Mouse (Mus musculus): Measurements from ENCODE around the gene Igtp.
A peak's percentile ranks its signal among the peaks of the same experiment; 100 is the strongest.
"Not testable (repeated sequence)": the region's sequence is repeated elsewhere in the genome, so short reads cannot be mapped to it uniquely, and the experiment has no call there.

Gene Igtp

DNA sequence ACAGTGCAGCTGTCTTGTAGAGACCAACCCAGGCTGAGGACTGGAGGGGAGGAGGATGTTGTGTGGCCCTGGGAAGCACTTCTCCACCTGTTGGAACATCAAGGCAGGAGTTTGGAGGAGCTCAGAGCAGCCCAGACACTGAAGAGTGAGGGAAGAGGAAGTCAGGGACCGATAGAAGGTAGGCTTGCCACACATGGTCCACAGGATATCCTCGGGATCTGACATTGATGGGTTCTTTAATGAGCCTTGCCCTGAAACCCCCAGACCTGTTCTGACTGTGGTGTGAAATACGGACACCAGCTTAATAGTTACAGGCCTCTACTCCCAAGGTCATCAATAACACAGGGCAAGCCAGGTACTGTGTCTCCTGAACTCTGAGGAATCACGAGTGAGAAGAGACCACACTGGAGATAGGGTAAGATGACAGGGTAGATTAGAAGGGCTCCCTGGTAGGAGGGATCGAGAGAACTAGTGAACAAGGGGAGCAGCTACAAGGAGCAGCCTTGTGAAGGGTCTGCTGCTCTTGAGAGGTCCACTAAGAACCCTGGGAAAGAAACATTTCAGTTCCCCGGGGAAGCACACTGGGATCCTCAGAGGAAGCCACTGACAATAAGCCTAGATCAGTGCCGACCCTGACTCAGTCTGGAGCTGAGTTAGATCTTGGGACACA, 14.5 kb downstream of the Igtp start:
- no peak for DNase-seq (ENCODE audit: low spot score in 2 of 2)

DNA sequence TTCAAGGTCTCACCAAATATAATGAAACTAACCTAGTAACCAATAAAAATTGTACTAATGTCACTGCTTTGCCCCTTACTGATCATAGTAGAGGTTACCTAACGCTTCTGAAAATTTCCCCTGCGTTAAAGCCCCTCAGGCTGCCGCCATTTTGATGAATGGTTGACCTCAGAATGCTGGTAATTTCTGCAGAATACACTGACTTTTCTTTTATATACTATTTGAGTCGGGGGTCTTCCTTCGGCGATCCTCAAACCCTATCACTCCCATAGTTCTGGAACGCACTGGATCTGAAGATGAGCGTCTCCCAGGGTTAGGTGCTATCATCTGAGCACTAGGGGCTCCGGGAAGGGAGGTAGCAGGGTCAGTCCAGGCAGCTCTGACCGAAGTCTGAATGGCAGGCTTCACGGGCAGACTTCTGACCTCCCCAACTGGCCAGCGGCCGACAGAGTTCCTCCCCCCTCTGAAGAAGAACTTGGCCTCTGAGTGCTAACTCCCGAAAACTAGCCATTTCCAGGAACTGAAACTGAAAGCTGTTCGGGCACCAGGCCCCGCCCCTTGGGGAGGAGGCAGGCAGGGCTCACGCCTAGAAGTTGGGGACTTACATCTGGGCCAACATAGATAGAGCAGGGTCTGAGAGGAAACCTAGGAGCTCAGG, 15.2 kb downstream of the Igtp start:
- DNase-seq (ENCODE audit: low spot score in 2 of 2) = peak; percentile 33 to 43

DNA sequence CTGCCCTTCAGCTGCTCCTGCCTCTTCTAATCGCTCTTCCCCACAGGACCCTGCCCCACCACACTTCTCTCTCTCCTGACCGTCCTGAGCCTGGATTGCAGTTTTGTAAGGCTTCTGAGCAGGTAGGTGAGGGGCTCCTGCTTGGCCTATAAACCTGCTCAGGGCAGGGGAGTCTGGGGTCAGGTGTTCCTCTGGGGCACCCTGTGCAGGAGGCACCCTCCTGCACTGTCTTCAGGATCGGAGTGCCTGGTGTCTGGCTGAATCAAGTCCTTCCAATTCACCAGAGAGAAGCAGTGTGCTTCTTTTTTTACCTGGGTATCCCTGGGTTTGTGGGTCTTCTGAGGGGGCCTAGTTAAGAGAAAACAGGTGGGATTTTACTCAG, 15.7 kb downstream of the Igtp start:
- not testable (repeated sequence) for DNase-seq (ENCODE audit: low spot score in 2 of 2)

DNA sequence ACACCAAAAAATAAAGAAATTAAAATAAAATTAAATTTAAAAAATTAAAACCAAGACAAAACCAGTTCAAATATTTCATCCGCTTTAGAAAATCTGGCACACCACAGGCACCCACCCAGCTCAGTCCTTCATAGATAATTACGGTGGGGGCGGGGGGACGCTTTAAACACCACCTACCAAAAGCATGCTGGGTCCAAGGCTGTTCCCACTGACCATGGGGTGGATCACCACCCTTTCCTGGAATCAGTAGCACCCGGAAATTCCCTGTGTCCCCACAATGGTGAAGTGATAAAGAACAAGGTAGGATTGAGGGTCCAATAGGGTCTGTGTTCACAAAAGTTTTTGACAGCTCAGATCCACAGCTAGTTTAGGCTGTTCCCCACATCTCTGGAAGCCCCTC, 16.5 kb downstream of the Igtp start:
- DNase-seq (ENCODE audit: low spot score in 2 of 2) = no peak

DNA sequence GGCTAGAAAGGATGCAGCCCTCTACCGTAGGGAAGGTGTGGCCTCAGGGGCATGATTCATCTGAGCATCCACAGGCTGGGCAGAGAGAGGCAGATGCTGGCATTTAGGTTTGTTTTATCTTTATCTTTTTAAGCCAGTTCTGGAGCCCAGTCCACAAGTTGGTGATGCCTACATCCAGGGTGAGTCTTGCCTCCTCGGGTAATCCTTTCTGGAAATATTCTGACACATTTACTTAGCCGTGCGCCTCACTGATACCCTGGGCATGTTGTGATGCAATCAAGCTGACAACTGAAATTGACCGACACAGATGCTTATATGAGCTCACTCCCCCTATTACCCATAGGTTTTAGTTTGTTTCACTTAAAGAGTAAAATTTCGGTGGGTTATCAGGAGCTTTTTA, 17.5 kb downstream of the Igtp start:
- DNase-seq (ENCODE audit: low spot score in 2 of 2) = no peak

DNA sequence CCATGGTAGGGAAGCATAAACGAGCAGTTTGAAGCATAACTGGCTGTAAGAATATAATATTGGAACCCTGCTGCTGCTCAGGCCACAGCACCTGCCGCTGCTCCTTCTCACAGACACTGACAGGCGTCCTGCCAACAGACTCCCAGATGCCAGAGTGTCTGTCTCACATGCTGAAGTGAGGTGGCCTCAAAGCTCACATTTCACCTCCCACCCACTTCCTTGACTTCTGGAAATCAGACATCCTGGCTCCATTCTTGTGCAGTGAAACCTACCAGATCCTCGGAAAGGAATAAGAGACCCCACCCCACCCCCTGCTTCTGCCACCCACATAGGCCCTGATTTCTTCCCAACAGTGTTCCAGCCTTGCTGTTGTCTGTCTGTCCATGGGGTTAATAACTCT, 24.4 kb downstream of the Igtp start:
- no peak for DNase-seq (ENCODE audit: low spot score in 2 of 2)

DNA sequence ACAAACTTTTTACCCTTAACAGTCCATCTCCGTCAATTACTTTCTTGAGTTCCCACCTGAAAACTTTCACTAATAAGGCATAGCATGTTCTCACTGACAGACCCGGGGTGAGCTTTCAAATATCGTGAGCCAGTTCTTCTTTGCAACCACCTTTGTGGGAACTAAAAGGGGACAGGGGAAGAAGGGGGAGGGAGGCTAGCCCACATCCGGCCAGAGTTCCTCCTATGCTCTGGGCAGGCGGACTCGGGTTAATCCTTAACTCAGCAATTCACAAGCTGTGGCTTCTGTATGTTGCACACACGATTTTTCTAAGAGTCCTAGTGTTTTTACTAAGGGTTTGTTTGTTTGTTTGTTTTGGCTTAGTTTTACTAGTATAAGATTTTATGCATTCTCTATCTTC, 25.0 kb downstream of the Igtp start:
- DNase-seq (ENCODE audit: low spot score in 2 of 2) = no peak

DNA sequence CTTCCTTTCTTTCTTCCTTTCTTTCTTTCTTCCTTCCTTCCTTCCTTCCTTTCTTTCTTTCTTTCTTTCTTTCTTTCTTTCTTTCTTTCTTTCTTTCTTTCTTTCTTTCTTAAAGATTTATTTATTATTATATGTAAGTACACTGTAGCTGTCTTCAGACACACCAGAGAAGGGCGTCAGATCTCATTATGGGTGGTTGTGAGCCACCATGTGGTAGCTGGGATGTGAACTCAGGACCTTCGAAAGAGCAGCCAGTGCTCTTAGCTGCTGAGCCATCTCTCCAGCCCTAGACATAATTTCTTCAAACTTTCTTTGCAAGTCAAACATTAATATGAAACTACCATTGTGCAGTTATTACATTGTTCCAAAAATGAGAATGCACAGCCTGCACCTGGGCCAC, 25.5 kb downstream of the Igtp start:
- not testable (repeated sequence) for DNase-seq (ENCODE audit: low spot score in 2 of 2)

DNA sequence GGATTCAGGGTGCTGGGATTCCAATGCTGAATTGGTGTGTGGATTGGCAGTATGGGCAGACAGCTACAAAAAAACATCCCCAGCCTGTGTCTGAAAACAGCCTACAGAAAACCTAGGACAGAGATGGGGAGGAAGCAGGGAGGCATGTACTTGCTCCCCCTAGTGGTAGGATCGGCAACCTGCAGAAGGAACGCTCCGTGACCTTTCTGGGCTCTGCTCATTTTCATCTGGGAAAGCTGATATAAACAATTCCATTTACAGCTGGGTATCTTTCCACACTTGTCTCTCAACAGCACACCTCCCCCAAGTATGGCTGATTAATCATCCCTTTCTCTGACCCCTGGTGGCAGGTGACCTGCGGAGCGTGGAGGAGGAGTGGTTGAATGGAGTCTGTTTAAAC, 26.3 kb downstream of the Igtp start:
- peak; percentile 38 to 59 for DNase-seq (ENCODE audit: low spot score in 2 of 2)

DNA sequence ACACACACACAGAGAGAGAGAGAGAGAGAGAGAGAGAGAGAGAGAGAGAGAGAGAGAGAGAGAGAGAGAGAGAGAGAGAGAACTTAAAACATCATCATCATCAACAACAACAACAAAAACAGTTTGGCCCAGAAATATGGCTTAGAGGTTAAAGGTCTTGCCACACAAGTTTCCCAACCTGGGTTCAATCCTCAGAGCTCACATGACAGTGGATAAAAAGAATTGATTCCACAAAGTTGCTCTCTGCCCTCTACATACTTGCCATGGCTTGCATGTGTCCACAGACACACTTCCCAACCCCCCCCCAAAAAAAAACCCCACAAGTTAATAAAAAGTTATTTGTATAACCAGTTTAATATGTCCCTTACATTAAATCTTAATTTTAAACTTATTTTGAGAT, 27.1 kb downstream of the Igtp start:
- no peak for DNase-seq (ENCODE audit: low spot score in 2 of 2)

DNA sequence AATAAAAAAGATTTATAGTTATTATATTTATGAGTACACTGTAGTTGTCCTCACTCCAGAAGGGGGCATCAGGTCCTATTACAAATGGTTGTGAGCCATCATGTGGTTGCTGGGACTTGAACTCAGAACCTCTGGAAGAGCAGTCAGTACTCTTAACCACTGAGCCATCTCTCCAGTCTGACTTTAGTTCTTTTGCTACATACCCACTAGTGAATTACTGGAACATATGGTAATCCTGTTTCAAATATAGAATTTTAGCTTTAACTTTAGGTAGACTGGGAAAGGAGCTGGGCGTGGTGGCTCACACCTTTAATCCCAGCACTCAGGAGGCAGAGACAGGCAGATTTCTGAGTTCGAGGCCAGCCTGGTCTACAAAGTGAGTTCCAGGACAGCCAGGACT, 28.7 kb downstream of the Igtp start:
- DNase-seq (ENCODE audit: low spot score in 2 of 2) = not testable (repeated sequence)

DNA sequence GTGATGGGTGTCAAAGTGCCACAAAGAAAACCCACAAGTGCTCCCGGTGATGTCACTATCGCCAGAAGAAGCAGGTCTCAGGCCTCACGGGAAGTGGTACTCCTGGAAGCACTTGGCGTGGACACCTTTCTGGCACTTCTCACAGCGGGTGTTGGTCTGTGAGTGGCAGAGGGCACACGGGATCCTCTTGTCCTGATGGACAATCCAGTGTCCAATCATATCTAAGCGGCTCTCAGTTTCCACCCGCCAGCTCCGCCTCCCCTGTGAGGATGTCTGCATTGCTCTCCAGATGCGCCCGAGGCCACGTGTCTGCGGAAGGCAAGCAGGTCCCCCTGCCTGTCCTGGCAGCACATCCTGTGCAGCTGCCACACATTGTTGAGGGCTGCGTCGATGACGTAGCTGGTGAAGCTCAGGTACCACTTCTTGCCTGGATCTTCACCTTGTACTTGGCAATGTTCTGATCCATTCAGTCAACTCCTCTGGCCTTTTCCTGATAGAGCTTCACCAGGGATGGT, 31.1 kb downstream of the Igtp start:
- DNase-seq (ENCODE audit: low spot score in 2 of 2) = no peak

DNA sequence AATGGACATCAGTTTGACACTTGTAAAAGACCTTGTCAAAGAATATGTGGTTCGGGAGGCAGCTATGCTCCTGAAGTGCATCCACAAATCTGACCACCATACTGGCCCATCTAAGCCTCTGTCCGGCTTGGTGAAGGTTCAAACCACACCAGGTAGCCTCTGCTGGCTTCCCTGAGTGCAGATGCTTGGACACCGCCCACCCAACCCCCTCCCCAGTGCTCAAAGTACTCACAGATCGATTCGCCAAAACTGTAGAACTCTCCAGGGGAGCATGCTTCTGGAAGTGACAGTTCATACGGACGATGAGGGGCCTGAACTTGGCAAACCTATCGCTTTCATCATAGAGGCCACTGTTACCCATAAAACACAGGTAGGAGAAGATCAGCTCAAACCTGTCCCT, 31.8 kb downstream of the Igtp start:
- no peak for DNase-seq (ENCODE audit: low spot score in 2 of 2)

DNA sequence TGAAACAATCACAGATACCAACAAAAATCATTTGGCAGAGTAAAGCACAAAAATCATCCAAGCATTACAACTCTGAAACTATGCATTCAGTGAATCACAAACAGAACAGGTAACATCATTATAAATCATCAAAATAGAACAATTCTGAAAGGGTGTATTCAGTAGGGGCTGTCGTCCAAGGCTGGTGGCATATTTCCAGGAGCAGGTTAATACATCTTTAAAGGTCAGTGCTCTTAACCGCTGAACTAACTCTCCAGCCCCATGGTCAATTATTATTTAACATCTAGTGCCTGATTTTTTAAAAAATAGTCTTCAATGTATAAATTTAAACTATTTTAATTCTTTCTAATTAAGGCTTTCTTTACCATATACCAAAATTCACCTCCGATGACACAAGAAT, 35.2 kb downstream of the Igtp start:
- DNase-seq (ENCODE audit: low spot score in 2 of 2) = not testable (repeated sequence)

DNA sequence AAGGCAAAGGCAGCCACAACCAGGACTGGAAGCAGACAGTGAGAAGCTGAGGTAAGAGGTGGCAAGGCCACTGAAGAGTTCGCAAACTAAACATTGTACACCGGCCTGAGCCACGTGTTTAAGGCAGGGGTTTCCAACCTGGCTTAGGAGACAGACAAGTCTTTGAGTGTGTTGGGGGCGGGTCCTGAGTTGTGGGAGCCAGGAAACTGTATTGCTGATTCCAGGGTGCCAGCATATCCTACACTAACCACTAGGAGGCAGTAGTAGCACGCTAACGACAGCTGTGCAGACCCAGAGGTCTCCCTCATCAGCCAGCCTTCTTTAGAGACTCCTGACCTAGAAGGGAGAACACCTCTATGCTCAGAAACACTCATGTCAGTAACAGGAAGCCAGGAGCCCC, 35.8 kb downstream of the Igtp start:
- no peak for DNase-seq (ENCODE audit: low spot score in 2 of 2)

DNA sequence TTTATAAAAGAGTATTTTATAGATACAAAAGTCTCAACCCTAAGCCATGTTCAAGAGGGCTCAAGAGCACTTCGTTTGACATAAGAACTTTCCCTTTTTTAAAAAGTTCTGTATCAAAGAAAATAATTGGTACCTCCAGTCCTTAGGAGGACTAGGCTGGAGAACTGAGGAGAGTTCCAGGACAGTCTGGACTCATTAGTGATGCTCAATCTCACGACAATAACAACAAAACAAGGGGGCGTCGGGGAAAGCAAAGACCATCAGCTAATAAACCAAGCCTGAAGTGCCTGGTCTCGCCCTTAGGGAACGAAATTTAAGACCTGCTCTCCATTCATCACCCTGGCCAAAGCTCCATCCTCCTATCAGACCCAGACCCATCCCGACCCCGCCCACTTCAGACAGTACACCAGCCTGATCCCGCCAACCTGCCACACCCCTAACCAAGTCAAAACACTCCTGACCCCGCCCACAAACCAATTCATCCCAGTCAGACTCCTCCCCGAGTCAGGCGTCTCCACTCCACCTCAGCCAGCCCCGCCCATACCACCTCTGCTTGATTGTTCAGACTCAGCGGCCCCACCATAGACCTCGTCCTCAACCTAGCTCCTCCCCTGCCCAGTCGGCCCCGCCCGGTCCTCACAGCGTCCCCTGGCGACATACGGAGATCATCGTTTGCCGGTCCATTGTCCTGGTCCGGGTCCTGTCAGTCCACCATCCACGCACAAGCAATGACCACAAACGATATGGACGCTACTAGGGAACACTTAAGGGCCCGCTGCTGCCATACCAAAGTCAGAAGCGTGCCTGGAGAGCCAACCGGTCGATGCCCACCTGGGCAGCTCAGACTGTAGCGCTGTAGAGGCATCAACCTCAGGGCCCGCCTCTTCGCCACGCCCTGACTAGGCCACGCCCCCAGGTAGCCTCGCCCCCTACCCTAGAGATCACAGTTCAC, 39.8 kb downstream of the Igtp start:
- no peak for DNase-seq (ENCODE audit: low spot score in 2 of 2)

DNA sequence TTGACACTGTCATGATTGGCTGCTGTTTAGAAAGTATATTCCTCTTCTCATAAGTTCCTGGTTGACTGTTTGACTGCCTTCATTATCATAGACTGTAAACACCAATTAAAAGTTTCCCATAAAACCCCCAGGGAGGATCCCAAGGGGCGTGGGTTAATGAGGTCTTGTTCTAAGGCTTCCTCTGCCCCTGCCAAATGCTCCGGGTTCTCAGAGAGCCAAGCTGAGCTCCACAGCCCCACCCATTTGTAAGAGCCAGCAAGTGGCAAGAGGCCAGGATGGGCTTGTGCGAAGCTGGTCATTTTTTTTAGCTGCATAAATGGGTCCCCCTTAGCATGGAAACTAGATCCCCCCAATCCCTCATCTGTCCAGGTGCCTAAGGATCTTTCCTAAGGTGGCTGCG, 47.9 kb downstream of the Igtp start:
- DNase-seq (ENCODE audit: low spot score in 2 of 2) = no peak

DNA sequence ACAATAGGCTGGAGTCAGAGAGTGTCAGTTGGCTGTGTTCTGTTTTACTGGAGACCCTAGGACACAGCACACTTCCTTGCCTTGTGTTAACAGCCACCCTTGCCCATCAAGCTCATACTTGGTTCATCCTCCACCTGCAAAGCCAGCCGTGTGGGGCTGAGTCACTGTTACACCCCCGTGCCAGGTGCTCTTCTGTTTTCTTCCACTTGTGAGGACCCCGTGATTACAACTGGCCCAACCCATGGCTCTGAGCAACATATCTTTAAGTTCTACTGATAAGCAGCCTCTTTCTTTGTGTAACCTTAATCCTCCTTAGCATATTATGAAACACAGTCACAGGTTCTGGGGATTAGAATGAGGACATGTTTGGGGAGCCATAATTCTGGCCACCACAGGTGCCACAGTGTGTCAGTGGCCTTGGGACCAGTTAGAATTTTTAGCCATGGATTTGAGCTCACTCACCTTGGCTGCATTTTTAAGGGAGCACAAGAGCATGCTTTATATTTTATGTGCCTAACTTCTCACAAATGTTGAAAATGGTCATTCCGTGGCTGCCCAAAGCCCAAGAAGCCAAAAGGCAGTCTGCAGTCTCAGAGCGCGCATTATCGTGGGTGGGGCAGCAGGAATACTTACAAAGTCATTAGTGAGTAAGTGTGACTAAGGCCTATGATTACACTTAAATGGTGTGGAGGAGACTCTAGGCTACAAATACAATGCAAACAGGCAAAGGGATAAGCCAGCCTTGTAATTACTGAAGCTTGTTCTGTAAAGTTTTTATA, 50.0 kb downstream of the Igtp start:
- no peak for DNase-seq (ENCODE audit: low spot score in 2 of 2)

DNA sequence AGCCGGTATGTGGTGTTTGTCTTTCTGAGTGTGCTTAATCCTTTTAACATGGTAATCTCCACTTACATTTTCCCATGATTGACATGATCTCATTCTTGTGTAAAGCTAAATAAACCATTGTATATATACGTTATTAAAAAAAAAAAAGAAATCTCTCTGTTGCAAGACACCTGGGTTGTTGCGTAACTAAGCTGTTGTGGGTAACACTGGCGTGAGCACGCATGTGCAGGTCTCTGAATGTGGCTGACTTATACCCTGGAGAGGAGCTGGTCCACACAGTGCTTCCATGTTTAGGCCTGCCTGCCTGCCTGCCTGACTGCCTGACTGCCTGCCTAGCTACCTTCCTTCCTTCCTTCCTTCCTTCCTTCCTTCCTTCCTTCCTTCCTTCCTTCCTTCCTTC, 51.2 kb downstream of the Igtp start:
- no peak for DNase-seq (ENCODE audit: low spot score in 2 of 2)

DNA sequence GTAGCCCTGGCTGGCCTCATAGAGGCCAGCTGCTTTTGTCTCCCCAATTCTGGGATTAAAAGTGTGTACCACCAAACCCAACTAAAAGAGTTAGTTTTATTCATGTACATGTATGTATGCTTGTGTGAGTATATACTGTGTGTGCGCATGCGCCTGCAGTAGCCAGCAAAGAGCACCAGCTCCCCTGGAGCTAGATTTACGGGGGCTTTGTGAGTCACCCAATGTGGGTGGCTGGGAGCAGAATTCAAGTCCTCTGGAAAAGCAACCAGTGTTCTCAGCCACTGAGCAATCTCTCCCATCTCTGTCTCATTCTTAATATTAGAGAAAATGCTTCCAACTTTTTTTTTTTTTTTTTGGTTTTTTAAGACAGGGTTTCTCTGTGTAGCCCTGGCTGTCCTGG, 55.1 kb downstream of the Igtp start:
- no peak for DNase-seq (ENCODE audit: low spot score in 2 of 2)
